In the genomic region with DNA sequence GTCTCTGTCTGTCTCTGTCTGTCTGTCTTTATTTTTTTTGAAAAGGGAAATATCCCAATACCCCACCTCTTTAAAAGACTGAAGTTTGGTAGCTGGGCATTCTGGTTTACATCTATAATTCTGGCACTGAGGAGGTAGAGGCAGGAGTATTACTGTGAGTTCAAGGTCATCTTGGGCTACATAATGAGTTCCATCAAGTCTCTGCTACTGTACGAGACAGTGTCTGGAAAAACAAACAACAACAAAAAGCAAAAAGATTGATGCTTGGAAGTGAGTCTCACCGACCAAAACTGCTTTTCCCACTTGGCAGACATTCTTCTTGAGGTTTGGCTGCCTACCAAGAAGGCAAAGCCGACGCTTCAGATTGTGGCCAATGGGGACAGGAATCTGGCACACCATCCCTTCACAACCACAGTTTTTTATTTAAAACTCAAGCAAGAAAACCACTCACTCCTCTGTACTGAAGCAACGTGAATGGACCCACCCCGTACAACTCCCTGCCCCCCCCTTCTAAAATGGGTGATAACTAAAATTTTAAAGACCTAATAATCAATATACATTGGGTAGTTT, we compare ENCODE assay signal across 8 mouse cellular contexts. TPM values are rescaled to one million over a fixed set of nuclear protein-coding genes. Genes with fewer than 3 reads are reported as not detected.
DNase-seq lines count a peak whose midpoint lies in the region; ATAC-seq and TF ChIP-seq lines count a peak whose summit lies in the region.
"Had no signal": no experiment of that assay in that cellular context is flagged by ENCODE, and none has a peak within 500 bp of the region (broad histone marks: within the 10 kb centered on the region; RNA-seq: fewer than 3 reads in every experiment).

No protein-coding gene starts in this region.

- no peaks in the 10 kb centered on the region for H3K36me3 ChIP-seq in lung, embryonic 16.5 days (ENCODE audit: control insufficient read depth, insufficient read depth, low read length)

- peak; percentile 51 to 52 for DNase-seq in left cerebral cortex, postnatal 14 days (ENCODE audit: low spot score in 2 of 2)
- no peak for DNase-seq in left cerebral cortex, postnatal 36 days (ENCODE audit: low spot score in 2 of 2)
- no peak for DNase-seq in frontal cortex, postnatal 14 days (ENCODE audit: low spot score in 2 of 2)
- no peak for DNase-seq in natural killer cell, adult 2 months (ENCODE audit: low spot score in 2 of 2)

- no peak for TF ChIP-seq POLR2A in bone marrow macrophage, adult 2 months (IDR thresholded peaks at IDR 0.05; ENCODE audit: borderline replicate concordance, low read depth, low read length)
- no peak for TF ChIP-seq POLR2A in embryonic fibroblast, embryonic 13.5 days (IDR thresholded peaks at IDR 0.05; ENCODE audit: low read depth, low read length)

- H3K4me3 ChIP-seq in bone marrow macrophage, adult 2 months (ENCODE audit: insufficient read depth, low read length): no peak overlapping the region
- H3K4me3 ChIP-seq in embryonic fibroblast, embryonic 13.5 days (ENCODE audit: insufficient read depth, low read length): no peak overlapping the region
- no peak overlapping the region for H3K4me3 ChIP-seq in lung, embryonic 16.5 days (ENCODE audit: low read length)

- WGBS in lung, embryonic 16.5 days: 29% methylated on average over 6 of the region's 6 CpGs

- H3K27ac ChIP-seq in bone marrow macrophage, adult 2 months (ENCODE audit: insufficient read depth, low read depth, low read length): peak overlapping the region; percentile 5
- H3K27ac ChIP-seq in embryonic fibroblast, embryonic 13.5 days (ENCODE audit: insufficient read depth, low read length): peak overlapping the region; percentile 97
- peak overlapping the region; percentile 18; the same call in 1 of the 2 replicates for H3K27ac ChIP-seq in lung, embryonic 16.5 days (ENCODE audit: low read length)

- H3K9ac ChIP-seq in lung, embryonic 16.5 days (ENCODE audit: low read length): no peak overlapping the region

- peaks cover 58% of the 10 kb centered on the region for H3K4me1 ChIP-seq in bone marrow macrophage, adult 2 months (ENCODE audit: control insufficient read depth, insufficient read depth, low read length)
- peaks cover 18% of the 10 kb centered on the region for H3K4me1 ChIP-seq in embryonic fibroblast, embryonic 13.5 days (ENCODE audit: control insufficient read depth, insufficient read depth, low read length)
- H3K4me1 ChIP-seq in lung, embryonic 16.5 days (replicated peaks; ENCODE audit: control insufficient read depth, insufficient read depth, low read length): peaks cover 13% of the 10 kb centered on the region

- TF ChIP-seq CTCF in bone marrow macrophage, adult 2 months (IDR thresholded peaks at IDR 0.05; ENCODE audit: low read depth, low read length): no peak
- no peak for TF ChIP-seq CTCF in embryonic fibroblast, embryonic 13.5 days (IDR thresholded peaks at IDR 0.05; ENCODE audit: borderline replicate concordance, insufficient read depth, low read length)

- peak; percentile 76 for ATAC-seq in lung, embryonic 16.5 days (ENCODE audit: low read depth)

- H3K4me2 ChIP-seq in lung, embryonic 16.5 days (ENCODE audit: low read depth, low read length): no peak overlapping the region

- H3K9me3 ChIP-seq in lung, embryonic 16.5 days (ENCODE audit: control insufficient read depth, low read length): no peaks in the 10 kb centered on the region

- intact Hi-C loops in left cerebral cortex, postnatal 14 days (cut with DNase I): loop anchor here (5.0 to 10.0 kb wide), 2 partner anchors 62 to 485 kb away; a partner anchor contains a TSS
- intact Hi-C loops in left cerebral cortex, postnatal 36 days (cut with DNase I): loop anchor here (5.0 kb wide), 1 partner anchor 62 kb away; a partner anchor contains a TSS

- no peaks in the 10 kb centered on the region for H3K27me3 ChIP-seq in lung, embryonic 16.5 days (ENCODE audit: control insufficient read depth, insufficient read depth, low read depth, low read length)

RNA-seq across cellular contexts. Expression of a gene that starts 45.3 kb away (rescaled TPM):
- not detected for total RNA-seq in left cerebral cortex, postnatal 14 days (2021)
- total RNA-seq in left cerebral cortex, postnatal 36 days (2021): not detected
- polyA plus RNA-seq in bone marrow macrophage, adult 2 months (2012; ENCODE audit: insufficient read depth, insufficient read length, missing spikeins): 0.47 TPM in 1 of 2 replicates, not detected in the other
- polyA plus RNA-seq in embryonic fibroblast, embryonic 13.5 days (2011; ENCODE audit: insufficient read length, low read depth, missing spikeins): not detected in 2 replicates
- 1.1 and 2.5 TPM in 2 replicates for polyA plus RNA-seq in lung, embryonic 16.5 days (2015; fragmentation: Nextera tagmentation; extraction: Ambion mirVana)
- polyA plus RNA-seq: neural tube, embryonic 11.5 days had no signal

Comparison
In these comparisons a context has a peak if more than half of its experiments do, and no peak if none do; other contexts are left out.
1. DNase-seq: peak in left cerebral cortex, postnatal 14 days (2 of 2); none in left cerebral cortex, postnatal 36 days (0 of 2), frontal cortex, postnatal 14 days (0 of 2) and natural killer cell, adult 2 months (0 of 2).
2. H3K27ac ChIP-seq: peak in every context shown above with its lines; median percentile 97 in embryonic fibroblast, embryonic 13.5 days; 18 in lung, embryonic 16.5 days; 5 in bone marrow macrophage, adult 2 months.